Mouse (Mus musculus): ENCODE results near the gene Prlr. TPM values are rescaled to one million over a fixed set of nuclear protein-coding genes. Genes with fewer than 3 reads are reported as not detected.

Gene Prlr
- polyA plus RNA-seq, 1 experiment from 2014 or later, result 5.4 TPM

DNA sequence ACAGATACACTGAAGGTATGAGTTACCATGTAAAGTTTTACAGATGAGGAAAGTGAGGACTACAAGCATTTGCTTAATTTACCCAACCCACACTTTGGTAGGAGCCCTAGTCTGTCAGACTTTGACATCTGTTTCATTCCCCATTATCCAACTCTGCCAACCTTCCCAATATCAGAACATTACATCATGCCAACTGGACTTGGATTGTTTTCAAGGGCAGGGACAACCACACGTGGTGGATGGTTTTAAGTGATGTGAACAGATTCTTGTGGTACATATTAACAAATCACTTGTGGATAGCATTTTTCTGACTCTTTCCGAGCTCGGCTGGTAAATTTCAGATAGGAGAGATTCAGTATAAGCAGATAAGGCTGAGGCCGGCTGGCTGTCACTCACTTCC lies 3.7 kb downstream of the Prlr start:
- H3K4me3 ChIP-seq (ENCODE audit: low read length), result no peak overlapping the region
- H3K36me3 ChIP-seq (ENCODE audit: insufficient read depth, low read length), result no peaks in the 10 kb centered on the region
- no peak overlapping the region for H3K27ac ChIP-seq (ENCODE audit: low read length)
- no peaks in the 10 kb centered on the region for H3K9me3 ChIP-seq (ENCODE audit: low read length)
- ATAC-seq (ENCODE audit: low FRiP score, low TSS enrichment), result no peak
- 0 out of 2 replicates have a peak, but pooled peaks cover 3% of the 10 kb centered on the region for H3K4me1 ChIP-seq (ENCODE audit: insufficient read depth, low read length)
- peaks cover 6% of the 10 kb centered on the region; the same call in 1 of the 2 replicates for H3K27me3 ChIP-seq (ENCODE audit: insufficient read depth, low read length)
- no peak overlapping the region for H3K4me2 ChIP-seq (replicated peaks; ENCODE audit: low read depth, low read length)
- WGBS, result 82% methylated on average over 4 of the region's 4 CpGs
- H3K9ac ChIP-seq (replicated peaks; ENCODE audit: low read length), result no peak overlapping the region

DNA sequence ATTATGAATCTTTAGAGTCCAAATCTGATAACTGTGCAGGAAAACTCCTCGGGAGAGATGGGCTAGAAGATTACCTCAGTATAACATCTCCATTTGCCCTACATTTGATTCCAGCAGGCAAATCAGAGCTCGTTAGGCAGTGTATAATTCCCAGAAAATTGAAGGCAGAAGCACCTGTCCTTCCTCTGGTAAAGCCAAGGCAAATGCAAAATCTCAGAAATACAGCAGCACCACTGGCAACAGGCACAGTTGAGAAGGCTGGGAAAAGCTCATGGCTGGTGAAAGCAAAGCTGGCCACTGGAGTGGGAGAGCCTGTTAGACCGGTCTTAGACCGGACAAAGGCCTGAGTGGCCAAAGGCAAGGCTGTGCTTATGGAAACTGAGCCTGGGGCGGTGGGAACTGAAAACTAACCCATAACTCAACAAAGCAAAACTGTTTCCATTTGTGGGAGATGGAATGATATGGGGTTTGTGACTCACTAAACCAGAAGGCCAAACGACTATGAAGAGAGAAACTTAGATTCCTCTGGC lies 15.1 kb downstream of the Prlr start:
- Histone ChIP-seq H3K4me3 (ENCODE audit: low read length) (no peak overlapping the region), H3K27ac (ENCODE audit: low read length) (no peak overlapping the region), H3K36me3 (ENCODE audit: insufficient read depth, low read length) (no peaks in the 10 kb centered on the region), H3K27me3 (ENCODE audit: insufficient read depth, low read length) (no peaks in the 10 kb centered on the region), H3K4me2 (replicated peaks; ENCODE audit: low read depth, low read length) (no peak overlapping the region), H3K9ac (replicated peaks; ENCODE audit: low read length) (no peak overlapping the region), H3K9me3 (ENCODE audit: low read length) (no peaks in the 10 kb centered on the region), H3K4me1 (ENCODE audit: insufficient read depth, low read length) (no peaks in the 10 kb centered on the region)
- 67% methylated on average over 6 of the region's 6 CpGs for WGBS
- 0 out of 2 replicates have a peak, but pooled peaks have one; percentile 39 for ATAC-seq (ENCODE audit: low FRiP score, low TSS enrichment)

DNA sequence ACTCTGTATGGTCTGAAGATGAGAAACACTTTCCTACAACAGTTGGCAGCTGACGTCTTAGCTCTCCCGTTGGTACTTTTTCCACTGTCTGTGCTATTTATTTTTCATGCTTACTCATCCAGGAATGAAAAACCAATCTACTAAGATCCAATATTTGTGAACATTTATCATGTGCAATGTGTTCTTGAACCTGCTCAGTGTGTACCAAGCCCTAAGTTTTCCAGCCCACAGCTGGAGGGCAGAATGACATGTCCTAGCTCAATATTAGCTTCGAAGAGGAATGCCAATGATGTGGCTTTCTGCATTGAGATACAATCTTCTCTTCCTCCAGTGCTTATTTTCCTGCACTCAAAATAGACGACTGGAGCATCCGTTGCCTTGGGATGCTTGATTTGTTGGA lies 24.0 kb downstream of the Prlr start:
- H3K27me3 ChIP-seq (ENCODE audit: insufficient read depth, low read length), result no peaks in the 10 kb centered on the region
- no peaks in the 10 kb centered on the region for H3K4me1 ChIP-seq (ENCODE audit: insufficient read depth, low read length)
- no peak overlapping the region for H3K27ac ChIP-seq (ENCODE audit: low read length)
- WGBS, result 82% methylated on average over 5 of the region's 5 CpGs
- no peak overlapping the region for H3K4me2 ChIP-seq (replicated peaks; ENCODE audit: low read depth, low read length)
- H3K9ac ChIP-seq (replicated peaks; ENCODE audit: low read length), result no peak overlapping the region
- ATAC-seq (ENCODE audit: low FRiP score, low TSS enrichment), result no peak
- no peaks in the 10 kb centered on the region for H3K36me3 ChIP-seq (ENCODE audit: insufficient read depth, low read length)
- no peak overlapping the region for H3K4me3 ChIP-seq (ENCODE audit: low read length)
- H3K9me3 ChIP-seq (ENCODE audit: low read length), result no peaks in the 10 kb centered on the region

GRCm38 (mm10) chr15:10202504-10203302 lies 25.7 kb downstream of the Prlr start:
- no peaks in the 10 kb centered on the region for H3K9me3 ChIP-seq (ENCODE audit: low read length)
- no peaks in the 10 kb centered on the region for H3K27me3 ChIP-seq (ENCODE audit: insufficient read depth, low read length)
- no peaks in the 10 kb centered on the region for H3K36me3 ChIP-seq (ENCODE audit: insufficient read depth, low read length)
- ATAC-seq (ENCODE audit: low FRiP score, low TSS enrichment), result no peak
- 92% methylated on average over 7 of the region's 7 CpGs for WGBS
- H3K4me2 ChIP-seq (replicated peaks; ENCODE audit: low read depth, low read length), result no peak overlapping the region
- H3K9ac ChIP-seq (replicated peaks; ENCODE audit: low read length), result no peak overlapping the region
- H3K27ac ChIP-seq (ENCODE audit: low read length), result no peak overlapping the region
- no peak overlapping the region for H3K4me3 ChIP-seq (ENCODE audit: low read length)
- no peaks in the 10 kb centered on the region for H3K4me1 ChIP-seq (ENCODE audit: insufficient read depth, low read length)

DNA sequence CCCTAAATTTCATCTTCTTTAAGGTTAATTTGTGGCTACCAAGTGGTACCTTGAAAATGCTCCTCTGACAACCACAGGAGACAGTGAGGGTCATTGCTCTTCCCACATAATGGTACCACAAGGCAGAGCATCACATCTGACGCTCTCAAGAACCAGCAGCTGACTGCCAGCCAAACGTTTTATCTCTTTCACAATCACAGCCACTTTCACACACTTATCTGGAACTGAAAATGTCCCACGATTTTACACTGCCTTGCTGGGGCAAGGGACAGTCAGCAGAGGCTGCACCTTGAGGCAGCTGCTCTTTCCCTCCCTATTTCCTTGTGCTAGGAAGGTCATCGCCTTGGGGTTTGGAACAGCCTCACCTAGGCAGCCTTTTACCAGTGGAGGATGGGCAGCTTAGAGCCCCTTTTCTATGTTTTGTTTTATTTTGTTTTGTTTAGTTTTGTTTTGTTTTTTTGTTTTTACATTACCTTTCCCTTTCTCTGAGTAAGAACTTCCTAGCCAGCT lies 33.3 kb downstream of the Prlr start:
- no peaks in the 10 kb centered on the region for H3K36me3 ChIP-seq (ENCODE audit: insufficient read depth, low read length)
- H3K4me1 ChIP-seq (ENCODE audit: insufficient read depth, low read length), result no peaks in the 10 kb centered on the region
- H3K9me3 ChIP-seq (ENCODE audit: low read length), result no peaks in the 10 kb centered on the region
- H3K4me2 ChIP-seq (replicated peaks; ENCODE audit: low read depth, low read length), result no peak overlapping the region
- no peak for ATAC-seq (ENCODE audit: low FRiP score, low TSS enrichment)
- no peak overlapping the region for H3K9ac ChIP-seq (replicated peaks; ENCODE audit: low read length)
- no peak overlapping the region for H3K4me3 ChIP-seq (ENCODE audit: low read length)
- no peaks in the 10 kb centered on the region for H3K27me3 ChIP-seq (ENCODE audit: insufficient read depth, low read length)
- 60% methylated on average over 4 of the region's 4 CpGs for WGBS
- no peak overlapping the region for H3K27ac ChIP-seq (ENCODE audit: low read length)

DNA sequence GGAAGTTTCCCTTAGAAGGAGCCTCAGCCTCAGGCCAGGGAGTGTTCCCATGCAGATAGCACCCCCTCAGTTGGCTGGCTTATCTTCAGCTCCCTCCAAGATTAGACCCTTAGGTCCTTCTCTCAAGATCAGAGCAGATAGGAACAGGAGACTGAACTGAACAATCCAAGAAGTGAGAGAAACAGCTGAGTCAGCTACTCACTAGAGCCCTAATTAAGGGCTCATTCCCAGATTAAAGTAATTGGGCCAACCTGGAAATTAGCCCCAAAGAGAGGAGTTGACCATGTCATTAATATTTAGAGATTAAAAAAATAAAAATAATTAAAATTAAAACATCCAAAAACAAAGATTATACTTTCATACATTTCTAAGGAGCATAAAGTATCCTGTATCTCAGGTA lies 35.0 kb downstream of the Prlr start:
- H3K9ac ChIP-seq (replicated peaks; ENCODE audit: low read length), result no peak overlapping the region
- no peak for ATAC-seq (ENCODE audit: low FRiP score, low TSS enrichment)
- H3K27ac ChIP-seq (ENCODE audit: low read length), result no peak overlapping the region
- no peak overlapping the region for H3K4me2 ChIP-seq (replicated peaks; ENCODE audit: low read depth, low read length)
- H3K36me3 ChIP-seq (ENCODE audit: insufficient read depth, low read length), result no peaks in the 10 kb centered on the region
- H3K4me3 ChIP-seq (ENCODE audit: low read length), result no peak overlapping the region
- H3K9me3 ChIP-seq (ENCODE audit: low read length), result no peaks in the 10 kb centered on the region
- no peaks in the 10 kb centered on the region for H3K4me1 ChIP-seq (ENCODE audit: insufficient read depth, low read length)
- H3K27me3 ChIP-seq (ENCODE audit: insufficient read depth, low read length), result no peaks in the 10 kb centered on the region

GRCm38 (mm10) chr15:10213213-10213612 lies 36.2 kb downstream of the Prlr start:
- H3K4me3 ChIP-seq (ENCODE audit: low read length), result no peak overlapping the region
- no peak overlapping the region for H3K9ac ChIP-seq (replicated peaks; ENCODE audit: low read length)
- ATAC-seq (ENCODE audit: low FRiP score, low TSS enrichment), result no peak
- 84% methylated on average over 6 of the region's 6 CpGs for WGBS
- no peaks in the 10 kb centered on the region for H3K4me1 ChIP-seq (ENCODE audit: insufficient read depth, low read length)
- H3K36me3 ChIP-seq (ENCODE audit: insufficient read depth, low read length), result no peaks in the 10 kb centered on the region
- H3K27me3 ChIP-seq (ENCODE audit: insufficient read depth, low read length), result no peaks in the 10 kb centered on the region
- no peak overlapping the region for H3K27ac ChIP-seq (ENCODE audit: low read length)
- no peak overlapping the region for H3K4me2 ChIP-seq (replicated peaks; ENCODE audit: low read depth, low read length)
- no peaks in the 10 kb centered on the region for H3K9me3 ChIP-seq (ENCODE audit: low read length)

DNA sequence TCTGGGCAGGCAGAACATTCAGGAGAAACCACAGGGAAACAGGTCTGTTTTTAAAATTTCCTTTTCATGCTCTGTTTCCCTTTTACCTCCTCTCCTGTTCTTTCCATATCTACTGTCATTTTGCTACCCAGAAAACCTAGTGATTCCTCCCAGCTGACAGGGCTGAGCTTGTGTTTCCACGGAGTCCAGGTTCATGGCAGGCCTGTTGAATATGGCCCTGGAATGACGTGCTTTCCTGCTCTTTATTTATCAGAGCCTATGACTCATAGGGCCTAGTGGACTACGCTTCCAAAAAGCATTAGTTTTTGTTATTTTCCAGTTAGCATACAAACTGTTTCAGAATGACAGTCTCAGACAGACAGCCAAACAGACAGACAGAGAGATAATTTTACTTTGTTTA lies 36.7 kb downstream of the Prlr start:
- H3K9me3 ChIP-seq (ENCODE audit: low read length), result no peaks in the 10 kb centered on the region
- 69% methylated on average over 3 of the region's 3 CpGs for WGBS
- no peak overlapping the region for H3K4me2 ChIP-seq (replicated peaks; ENCODE audit: low read depth, low read length)
- no peak for ATAC-seq (ENCODE audit: low FRiP score, low TSS enrichment)
- no peak overlapping the region for H3K4me3 ChIP-seq (ENCODE audit: low read length)
- no peaks in the 10 kb centered on the region for H3K4me1 ChIP-seq (ENCODE audit: insufficient read depth, low read length)
- no peak overlapping the region for H3K9ac ChIP-seq (replicated peaks; ENCODE audit: low read length)
- H3K27me3 ChIP-seq (ENCODE audit: insufficient read depth, low read length), result no peaks in the 10 kb centered on the region
- H3K36me3 ChIP-seq (ENCODE audit: insufficient read depth, low read length), result no peaks in the 10 kb centered on the region
- H3K27ac ChIP-seq (ENCODE audit: low read length), result no peak overlapping the region

- Histone ChIP-seq H3K27ac (ENCODE audit: low read length) (no peak overlapping the region), H3K4me2 (replicated peaks; ENCODE audit: low read depth, low read length) (no peak overlapping the region), H3K4me1 (ENCODE audit: insufficient read depth, low read length) (no peaks in the 10 kb centered on the region), H3K9me3 (ENCODE audit: low read length) (no peaks in the 10 kb centered on the region), H3K27me3 (ENCODE audit: insufficient read depth, low read length) (no peaks in the 10 kb centered on the region), H3K4me3 (ENCODE audit: low read length) (no peak overlapping the region), H3K36me3 (ENCODE audit: insufficient read depth, low read length) (no peaks in the 10 kb centered on the region), H3K9ac (replicated peaks; ENCODE audit: low read length) (no peak overlapping the region)
- WGBS, result 74% methylated on average over 8 of the region's 8 CpGs
- peak; percentile 61; the same call in 1 of the 2 replicates for ATAC-seq (ENCODE audit: low FRiP score, low TSS enrichment)
Observed at GRCm38 (mm10) chr15:10215719-10216118, 38.7 kb downstream of the Prlr start.

DNA sequence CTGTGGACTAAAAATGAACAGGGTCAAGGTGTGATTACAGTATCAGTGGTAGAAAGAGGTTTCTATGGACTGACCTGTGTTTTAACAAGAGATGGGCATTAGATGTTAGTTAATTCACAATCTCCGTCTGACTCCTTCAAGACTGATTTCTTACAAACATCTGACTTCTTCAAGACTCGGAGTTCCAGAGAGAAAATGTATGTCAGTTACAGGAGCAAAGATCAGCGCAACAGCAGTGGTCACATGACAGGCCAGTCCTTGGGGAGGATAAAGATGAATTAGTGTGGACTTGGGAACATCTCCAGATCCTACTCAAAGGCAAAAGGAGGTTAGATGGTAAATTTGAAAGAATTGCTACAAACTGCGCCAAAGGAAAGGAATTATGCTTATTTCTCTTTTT lies 39.2 kb downstream of the Prlr start:
- no peaks in the 10 kb centered on the region for H3K4me1 ChIP-seq (ENCODE audit: insufficient read depth, low read length)
- H3K36me3 ChIP-seq (ENCODE audit: insufficient read depth, low read length), result no peaks in the 10 kb centered on the region
- no peak overlapping the region for H3K27ac ChIP-seq (ENCODE audit: low read length)
- H3K27me3 ChIP-seq (ENCODE audit: insufficient read depth, low read length), result no peaks in the 10 kb centered on the region
- H3K4me3 ChIP-seq (ENCODE audit: low read length), result no peak overlapping the region
- no peaks in the 10 kb centered on the region for H3K9me3 ChIP-seq (ENCODE audit: low read length)
- no peak overlapping the region for H3K9ac ChIP-seq (replicated peaks; ENCODE audit: low read length)
- WGBS, result 74% methylated on average over 4 of the region's 4 CpGs
- H3K4me2 ChIP-seq (replicated peaks; ENCODE audit: low read depth, low read length), result no peak overlapping the region
- no peak for ATAC-seq (ENCODE audit: low FRiP score, low TSS enrichment)

Measured in kidney, embryonic 16.5 days (tissue).